Mouse (Mus musculus): ENCODE data around the gene Mcoln2. TPM values are rescaled to one million over a fixed set of nuclear protein-coding genes. Genes with fewer than 3 reads are reported as not detected.

Mcoln2 gene
- polyA plus RNA-seq, 1 experiment: 0.07 TPM

GRCm38 (mm10) chr3:146233741-146234140 lies 84.1 kb downstream of the Mcoln2 start:
- no peak for DNase-seq
- H3K27me3 ChIP-seq (ENCODE audit: control insufficient read depth, insufficient read depth, low read length): no peaks in the 10 kb centered on the region; the same call in 1 of the 2 replicates
- H3K27ac ChIP-seq (ENCODE audit: insufficient read depth, low read length): no peak overlapping the region
- no peak overlapping the region for H3K4me3 ChIP-seq (replicated peaks; ENCODE audit: insufficient read depth, low read depth, low read length)
- no peak for TF ChIP-seq CTCF (IDR thresholded peaks at IDR 0.05; ENCODE audit: borderline replicate concordance, insufficient read depth, low read depth, low read length)
- no peak for TF ChIP-seq POLR2A (IDR thresholded peaks at IDR 0.05; ENCODE audit: borderline replicate concordance, insufficient read depth, low read length)
- H3K4me1 ChIP-seq (ENCODE audit: control insufficient read depth, insufficient read depth, low read length): no peaks in the 10 kb centered on the region
- WGBS: 49% methylated on average over 4 of the region's 4 CpGs

GRCm38 (mm10) chr3:146234530-146234929 lies 84.9 kb downstream of the Mcoln2 start:
- 77% methylated on average over 10 of the region's 10 CpGs for WGBS
- no peak for DNase-seq
- Histone ChIP-seq H3K27ac (ENCODE audit: insufficient read depth, low read length) (no peak overlapping the region), H3K4me3 (replicated peaks; ENCODE audit: insufficient read depth, low read depth, low read length) (no peak overlapping the region), H3K27me3 (ENCODE audit: control insufficient read depth, insufficient read depth, low read length) (no peaks in the 10 kb centered on the region; the same call in 1 of the 2 replicates), H3K4me1 (ENCODE audit: control insufficient read depth, insufficient read depth, low read length) (no peaks in the 10 kb centered on the region)
- TF ChIP-seq POLR2A (IDR thresholded peaks at IDR 0.05; ENCODE audit: borderline replicate concordance, insufficient read depth, low read length): no peak
- TF ChIP-seq CTCF (IDR thresholded peaks at IDR 0.05; ENCODE audit: borderline replicate concordance, insufficient read depth, low read depth, low read length): no peak

- no peaks in the 10 kb centered on the region; the same call in 1 of the 2 replicates for H3K27me3 ChIP-seq (ENCODE audit: control insufficient read depth, insufficient read depth, low read length)
- TF ChIP-seq POLR2A (IDR thresholded peaks at IDR 0.05; ENCODE audit: borderline replicate concordance, insufficient read depth, low read length) (no peak), CTCF (IDR thresholded peaks at IDR 0.05; ENCODE audit: borderline replicate concordance, insufficient read depth, low read depth, low read length) (no peak)
- 62% methylated on average over 8 of the region's 8 CpGs for WGBS
- no peak overlapping the region for H3K27ac ChIP-seq (ENCODE audit: insufficient read depth, low read length)
- H3K4me1 ChIP-seq (ENCODE audit: control insufficient read depth, insufficient read depth, low read length): no peaks in the 10 kb centered on the region
- no peak for DNase-seq
- H3K4me3 ChIP-seq (replicated peaks; ENCODE audit: insufficient read depth, low read depth, low read length): no peak overlapping the region
These were observed 86.6 kb downstream of the Mcoln2 start for GRCm38 (mm10) chr3:146236280-146236679.

GRCm38 (mm10) chr3:146237676-146238075 lies 88.0 kb downstream of the Mcoln2 start:
- Histone ChIP-seq H3K27ac (ENCODE audit: insufficient read depth, low read length) (no peak overlapping the region), H3K4me1 (ENCODE audit: control insufficient read depth, insufficient read depth, low read length) (no peaks in the 10 kb centered on the region), H3K27me3 (ENCODE audit: control insufficient read depth, insufficient read depth, low read length) (no peaks in the 10 kb centered on the region; the same call in 1 of the 2 replicates), H3K4me3 (replicated peaks; ENCODE audit: insufficient read depth, low read depth, low read length) (no peak overlapping the region)
- TF ChIP-seq CTCF (IDR thresholded peaks at IDR 0.05; ENCODE audit: borderline replicate concordance, insufficient read depth, low read depth, low read length) (no peak), POLR2A (IDR thresholded peaks at IDR 0.05; ENCODE audit: borderline replicate concordance, insufficient read depth, low read length) (no peak)
- DNase-seq: no peak
- 39% methylated on average over 5 of the region's 5 CpGs for WGBS

GRCm38 (mm10) chr3:146244630-146245029 lies 95.0 kb downstream of the Mcoln2 start:
- WGBS: 89% methylated on average over 1 of the region's 1 CpGs
- H3K4me3 ChIP-seq (replicated peaks; ENCODE audit: insufficient read depth, low read depth, low read length): no peak overlapping the region
- H3K4me1 ChIP-seq (ENCODE audit: control insufficient read depth, insufficient read depth, low read length): no peaks in the 10 kb centered on the region
- no peak for DNase-seq
- no peaks in the 10 kb centered on the region; the same call in 1 of the 2 replicates for H3K27me3 ChIP-seq (ENCODE audit: control insufficient read depth, insufficient read depth, low read length)
- H3K27ac ChIP-seq (ENCODE audit: insufficient read depth, low read length): no peak overlapping the region
- TF ChIP-seq CTCF (IDR thresholded peaks at IDR 0.05; ENCODE audit: borderline replicate concordance, insufficient read depth, low read depth, low read length) (no peak), POLR2A (IDR thresholded peaks at IDR 0.05; ENCODE audit: borderline replicate concordance, insufficient read depth, low read length) (no peak)

Other genes starting within 250 kb of the Mcoln2 start
- gene Bcl10, start 227.0 kb upstream of the Mcoln2 start, polyA plus RNA-seq (2012; rRNA removed): 14.1 and 15.0 TPM in 2 replicates
- 44.3 and 47.9 TPM in 2 replicates for gene 2410004B18Rik, start 211.8 kb upstream of the Mcoln2 start, polyA plus RNA-seq (2012; rRNA removed)
- gene Syde2, start 162.0 kb upstream of the Mcoln2 start, polyA plus RNA-seq (2012; rRNA removed): 1.2 and 1.3 TPM in 2 replicates
- gene Wdr63, start 41.7 kb upstream of the Mcoln2 start, polyA plus RNA-seq (2012; rRNA removed): 0.31 and 0.38 TPM in 2 replicates
- 0.07 and 0.40 TPM in 2 replicates for gene Mcoln3, start 32.4 kb upstream of the Mcoln2 start, polyA plus RNA-seq (2012; rRNA removed)
- 0.23 and 0.29 TPM in 2 replicates for gene Lpar3, start 71.1 kb downstream of the Mcoln2 start, polyA plus RNA-seq (2012; rRNA removed)

All from cerebellum, adult 2 months (tissue).